Mouse (Mus musculus): Measurements from ENCODE around the gene Ttll1.

- no peak for TF ChIP-seq CTCF (IDR thresholded peaks at IDR 0.05; ENCODE audit: control insufficient read depth, insufficient read depth, insufficient replicate concordance, low read depth, low read length)
- no peak for TF ChIP-seq POLR2A (IDR thresholded peaks at IDR 0.05; ENCODE audit: control insufficient read depth, low read depth, low read length)
Measured at GRCm38 (mm10) chr15:83495787-83496367, 14.8 kb downstream of the Ttll1 start.
